Mouse (Mus musculus) hindbrain, embryonic 11.5 days (tissue): ENCODE measurements around the gene Ier3. TPM values are rescaled to one million over a fixed set of nuclear protein-coding genes. Genes with fewer than 3 reads are reported as not detected.
A peak's percentile ranks its signal among the peaks of the same experiment; 100 is the strongest.
"Not testable (repeated sequence)": the region's sequence is repeated elsewhere in the genome, so short reads cannot be mapped to it uniquely, and the experiment has no call there.

Experiments used
- ATAC-seq: fragments of 200-750 bp; cut with Nextera tagmentation; 2 replicates; pipeline ENCODE4 v1.8.0; 2017; ENCODE audit warnings: mild to moderate bottlenecking, moderate TSS enrichment, moderate library complexity; ENCODE audit not compliant: low FRiP score
- DNase-seq: peaks from one replicate; pipeline ENCODE4 v3.0.0-alpha.2; 2015; ENCODE audit warnings: low spot score
- H3K27ac ChIP-seq: fragments of 300-500 bp; sonication (generic); 2 replicates; pipeline ENCODE4 v1.5.1; 2014; ENCODE audit warnings: mild to moderate bottlenecking, low read depth, low read length
- H3K27me3 ChIP-seq: fragments of 300-500 bp; sonication (generic); 2 replicates; pipeline ENCODE4 v1.6.1; 2014; ENCODE audit warnings: mild to moderate bottlenecking, low read length, moderate library complexity, mixed read lengths; ENCODE audit not compliant: control insufficient read depth, insufficient read depth
- H3K36me3 ChIP-seq: fragments of 300-500 bp; sonication (generic); 2 replicates; pipeline ENCODE4 v1.6.1; 2014; ENCODE audit warnings: mild to moderate bottlenecking, low read length, moderate library complexity, mixed read lengths; ENCODE audit not compliant: control insufficient read depth, insufficient read depth
- H3K4me1 ChIP-seq: fragments of 300-500 bp; sonication (generic); replicated peaks from 2 replicates; pipeline ENCODE4 v1.6.1; 2014; ENCODE audit warnings: low read length, mixed read lengths; ENCODE audit not compliant: control insufficient read depth, insufficient read depth
- H3K4me2 ChIP-seq: fragments of 300-500 bp; sonication (generic); replicated peaks from 2 replicates; pipeline ENCODE4 v1.6.1; 2014; ENCODE audit warnings: mild to moderate bottlenecking, low read depth, low read length
- H3K4me3 ChIP-seq: fragments of 300-500 bp; sonication (generic); 2 replicates; pipeline ENCODE4 v1.5.1; 2014; ENCODE audit warnings: low read depth, low read length
- H3K9ac ChIP-seq: fragments of 300-500 bp; sonication (generic); 2 replicates; pipeline ENCODE4 v1.6.1; 2014; ENCODE audit warnings: low read depth, low read length
- H3K9me3 ChIP-seq: fragments of 300-500 bp; sonication (generic); 2 replicates; pipeline ENCODE4 v1.6.1; 2016; ENCODE audit warnings: low read length; ENCODE audit not compliant: control insufficient read depth
- WGBS: fragments of 180-500 bp; shearing (Covaris S2); extraction: QIAGEN DNeasy Blood & Tissue Kit; methylation state at CpG from one replicate; pipeline ENCODE4 v1.1.7; 2014; 5-methylcytosine and 5-hydroxymethylcytosine counted together
- polyA plus RNA-seq: library from polyadenylated mRNA; unstranded; fragments of >200 nt; fragmentation: Nextera tagmentation; extraction: Ambion mirVana; gene quantifications from 2 replicates; pipeline ENCODE4 v1.2.1, GENCODE M21; 2014

The Ier3 gene
- polyA plus RNA-seq, 1 experiment from 2014 or later = 3.6 TPM

DNA sequence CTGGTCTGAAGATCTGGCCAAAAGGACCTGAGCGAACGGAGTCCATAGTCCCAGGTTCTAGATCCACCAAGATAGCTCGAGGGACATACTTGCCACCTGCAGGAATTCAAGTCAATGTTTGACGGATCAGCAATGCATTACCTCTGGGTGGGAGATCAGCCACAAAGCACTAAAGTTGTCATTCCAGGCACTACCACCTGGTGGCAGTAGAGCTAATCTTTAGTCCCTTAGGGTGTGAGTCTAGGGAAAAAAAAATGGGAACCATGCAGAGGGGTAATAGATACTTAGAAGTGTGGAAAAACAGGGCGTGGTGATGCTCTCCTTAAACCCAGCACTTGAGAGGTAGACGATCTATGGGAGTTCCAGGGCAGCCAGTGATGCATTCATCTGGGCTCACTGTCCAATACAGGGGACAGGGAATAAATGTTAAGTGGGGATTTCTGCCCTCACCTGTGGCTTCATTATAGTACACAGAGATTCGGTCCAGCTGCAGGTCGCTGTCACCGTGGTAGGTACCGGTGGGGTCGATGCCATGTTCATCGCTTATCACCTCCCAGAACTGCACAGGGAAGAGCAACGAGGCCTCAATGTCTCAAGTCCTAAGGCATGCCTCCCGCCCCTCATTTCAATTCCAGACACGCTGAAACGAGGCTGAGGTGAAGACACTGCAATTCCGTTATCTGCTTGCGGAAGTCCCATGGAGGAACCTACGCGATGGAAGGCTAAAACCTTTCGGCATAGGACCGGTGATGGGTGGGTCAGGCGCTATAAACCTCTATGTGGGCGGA, 14.9 kb downstream of the Ier3 start:
- H3K4me3 ChIP-seq = peak overlapping the region; percentile 77
- peak; percentile 94 for DNase-seq
- WGBS = 9% methylated on average over 24 of the region's 24 CpGs
- H3K4me1 ChIP-seq = peaks cover 13% of the 10 kb centered on the region
- H3K9ac ChIP-seq = peak overlapping the region; percentile 97
- H3K9me3 ChIP-seq = no peaks in the 10 kb centered on the region
- H3K36me3 ChIP-seq = peaks cover 27% of the 10 kb centered on the region
- peak overlapping the region; percentile 97 for H3K27ac ChIP-seq
- H3K4me2 ChIP-seq = peak overlapping the region; percentile 68
- H3K27me3 ChIP-seq = no peaks in the 10 kb centered on the region
- ATAC-seq = no peak

DNA sequence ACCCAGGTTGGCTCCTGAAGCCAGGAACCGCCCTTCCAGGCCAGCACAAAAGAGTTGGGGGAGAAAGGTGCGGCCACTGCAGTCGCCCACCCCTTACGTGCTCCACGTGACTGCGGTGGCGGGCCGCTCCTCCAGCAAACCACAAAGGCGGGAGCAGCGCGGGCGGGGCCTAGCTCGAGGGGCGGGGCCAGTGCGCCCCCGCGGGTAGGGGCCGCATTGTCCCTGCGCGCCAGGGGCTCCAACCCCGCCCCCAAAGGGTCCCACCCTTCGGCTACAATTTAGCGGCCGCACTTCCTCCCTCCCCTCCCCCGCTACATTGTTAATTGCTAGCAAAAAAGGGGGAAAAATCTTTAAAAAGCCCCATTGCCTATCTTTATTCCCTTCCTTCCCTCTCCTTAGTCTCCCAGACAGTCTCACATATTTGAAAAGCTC, 15.5 kb downstream of the Ier3 start:
- 0% methylated on average over 24 of the region's 25 CpGs for WGBS
- ATAC-seq = peak; percentile 55

DNA sequence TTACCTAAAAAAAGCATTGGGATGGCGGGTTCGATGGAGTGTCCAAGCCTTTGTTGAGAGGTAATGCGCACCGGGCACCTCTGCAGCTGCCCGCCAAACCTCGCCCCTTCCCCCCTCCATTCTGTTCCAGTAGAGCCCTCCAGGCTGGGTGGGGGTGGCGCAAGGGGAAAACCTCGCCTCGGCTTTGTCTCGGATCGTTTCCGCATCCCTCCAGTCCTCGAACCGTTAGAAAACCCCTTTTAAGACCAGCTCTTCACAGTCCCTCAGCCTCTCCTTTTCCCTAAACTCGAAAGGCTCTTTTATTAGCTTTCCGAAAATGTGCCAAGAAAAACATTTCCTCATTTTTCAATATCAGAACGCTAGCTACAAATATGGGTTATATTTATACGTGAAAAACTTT, 16.0 kb downstream of the Ier3 start:
- H3K4me3 ChIP-seq = peak overlapping the region; percentile 77
- peak overlapping the region; percentile 97 for H3K9ac ChIP-seq
- peaks cover 27% of the 10 kb centered on the region for H3K36me3 ChIP-seq
- no peaks in the 10 kb centered on the region for H3K9me3 ChIP-seq
- peaks cover 16% of the 10 kb centered on the region for H3K4me1 ChIP-seq
- H3K27me3 ChIP-seq = no peaks in the 10 kb centered on the region
- under 1% methylated on average over 18 of the region's 18 CpGs for WGBS
- DNase-seq (peak; percentile 79), ATAC-seq (peak; percentile 5; the same call in 1 of the 2 replicates)
- peak overlapping the region; percentile 97 for H3K27ac ChIP-seq
- no peak overlapping the region for H3K4me2 ChIP-seq

More for the DNA sequence above, 15.5 kb downstream of the Ier3 start:
- H3K4me3 ChIP-seq = peak overlapping the region; percentile 77
- peak overlapping the region; percentile 97 for H3K27ac ChIP-seq
- peak; percentile 94 for DNase-seq
- H3K36me3 ChIP-seq = peaks cover 27% of the 10 kb centered on the region
- H3K27me3 ChIP-seq = no peaks in the 10 kb centered on the region
- peak overlapping the region; percentile 68 for H3K4me2 ChIP-seq
- H3K9ac ChIP-seq = peak overlapping the region; percentile 97
- H3K9me3 ChIP-seq = no peaks in the 10 kb centered on the region
- H3K4me1 ChIP-seq = peaks cover 15% of the 10 kb centered on the region

DNA sequence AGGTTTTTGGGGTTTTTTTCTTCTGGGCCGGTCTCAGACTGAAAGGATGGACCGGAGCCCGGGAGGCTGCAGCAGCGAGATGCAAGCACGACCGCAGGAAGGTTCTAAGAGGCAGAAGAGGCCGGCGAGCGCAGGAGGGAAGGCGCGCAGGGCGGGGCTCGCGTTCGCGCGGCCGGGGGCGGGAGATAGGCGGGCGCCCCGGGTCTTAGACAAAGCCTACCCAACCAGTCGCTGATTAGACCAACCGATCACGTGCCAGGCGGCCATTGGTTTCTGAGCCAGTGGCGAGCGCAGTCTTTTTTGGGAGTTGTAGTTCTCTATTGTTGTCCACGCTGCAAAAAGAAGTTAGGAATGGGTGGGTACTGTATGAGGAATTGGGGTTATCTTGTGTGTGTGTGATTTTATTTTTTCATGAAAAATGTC, 16.6 kb downstream of the Ier3 start, which contains the start of gene Tubb5:
TSS of gene Tubb5 (minus strand) at position 185 of the 423 bp plus-strand sequence.
- H3K27ac ChIP-seq = peak within 1 kb of the TSS; percentile 97
- H3K4me2 ChIP-seq = peak within 1 kb of the TSS; percentile 39
- peaks cover 16% of the 10 kb centered on the region for H3K4me1 ChIP-seq
- peak within 1 kb of the TSS; percentile 97 for H3K9ac ChIP-seq
- H3K27me3 ChIP-seq = no peaks in the 10 kb centered on the region
- DNase-seq (peak; percentile 96), ATAC-seq (peak; percentile 72)
- peak within 1 kb of the TSS; percentile 77 for H3K4me3 ChIP-seq
- H3K9me3 ChIP-seq = no peaks in the 10 kb centered on the region
- peaks cover 26% of the 10 kb centered on the region for H3K36me3 ChIP-seq
- under 1% methylated on average over 29 of the region's 29 CpGs for WGBS

DNA sequence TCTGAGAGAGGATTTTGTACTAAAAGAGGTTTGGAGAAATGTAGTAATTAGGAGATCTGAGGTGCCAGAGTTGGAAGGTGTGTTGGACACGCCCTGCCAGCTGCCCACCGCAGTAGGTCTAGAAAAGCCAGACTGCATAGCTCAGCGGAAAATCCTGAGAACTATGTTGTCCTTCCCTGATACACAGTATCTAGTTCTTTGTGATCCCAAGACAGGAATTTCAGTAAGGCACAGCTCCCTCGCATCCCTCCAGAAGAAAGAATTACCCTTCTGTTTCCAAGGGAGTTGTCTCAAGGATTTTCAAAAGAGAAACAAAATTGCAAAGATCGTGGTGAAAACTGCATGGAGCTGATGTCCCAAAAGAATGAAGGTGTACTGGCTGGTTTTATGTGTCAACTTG, 17.1 kb downstream of the Ier3 start:
- Histone ChIP-seq H3K27ac (peak overlapping the region; percentile 18), H3K36me3 (peaks cover 22% of the 10 kb centered on the region), H3K27me3 (no peaks in the 10 kb centered on the region), H3K4me3 (peak overlapping the region; percentile 77), H3K4me1 (peaks cover 16% of the 10 kb centered on the region), H3K4me2 (peak overlapping the region; percentile 39), H3K9ac (peak overlapping the region; percentile 40), H3K9me3 (no peaks in the 10 kb centered on the region)
- DNase-seq = peak; percentile 63
- ATAC-seq = no peak
- 5% methylated on average over 5 of the region's 5 CpGs for WGBS

DNA sequence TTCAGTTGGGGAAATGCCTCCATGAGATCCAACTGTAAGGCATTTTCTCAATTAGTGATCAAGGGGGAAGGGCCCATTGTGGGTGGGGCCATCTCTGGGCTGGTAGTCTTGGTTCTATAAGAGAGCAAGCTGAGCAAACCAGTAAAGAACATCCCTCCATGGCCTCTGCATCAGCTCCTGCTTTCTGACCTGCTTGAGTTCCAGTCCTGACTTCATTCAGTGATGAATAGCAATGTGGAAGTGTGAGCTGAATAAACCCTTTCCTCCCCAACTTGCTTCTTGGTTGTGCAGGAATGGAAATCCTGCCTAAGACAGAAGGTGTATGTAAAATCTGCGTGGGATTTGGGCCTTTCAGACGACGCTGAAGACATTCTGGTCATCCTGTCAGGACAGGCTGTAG, 17.5 kb downstream of the Ier3 start:
- H3K27me3 ChIP-seq, H3K9me3 ChIP-seq, DNase-seq, ATAC-seq: not testable (repeated sequence)
- H3K4me3 ChIP-seq = peak overlapping the region; percentile 77
- peak overlapping the region; percentile 18 for H3K27ac ChIP-seq
- peak overlapping the region; percentile 40 for H3K9ac ChIP-seq
- 70% methylated on average over 3 of the region's 3 CpGs for WGBS
- peaks cover 20% of the 10 kb centered on the region for H3K36me3 ChIP-seq
- H3K4me2 ChIP-seq = peak overlapping the region; percentile 39
- peaks cover 16% of the 10 kb centered on the region for H3K4me1 ChIP-seq

DNA sequence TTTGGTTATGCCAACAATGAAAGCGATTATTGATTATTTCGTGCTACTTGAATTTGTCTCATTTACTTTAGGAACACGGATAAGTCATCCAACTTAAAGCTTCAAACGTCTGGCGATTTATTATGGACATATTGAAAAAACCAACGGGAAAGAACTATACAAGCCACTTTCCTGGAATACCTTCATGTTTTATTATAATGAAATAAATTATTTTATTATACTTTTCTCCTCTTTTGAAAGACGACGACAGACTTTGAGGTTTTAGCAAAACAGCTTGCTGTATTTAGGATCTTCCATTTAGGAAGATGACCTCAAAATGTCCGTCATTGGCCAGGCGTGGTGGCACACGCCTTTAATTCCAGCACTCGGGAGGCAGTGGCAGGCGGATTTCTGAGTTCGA, 19.1 kb downstream of the Ier3 start:
- peaks cover 7% of the 10 kb centered on the region for H3K4me1 ChIP-seq
- no peaks in the 10 kb centered on the region for H3K27me3 ChIP-seq
- H3K9me3 ChIP-seq = no peaks in the 10 kb centered on the region
- WGBS = 56% methylated on average over 14 of the region's 14 CpGs
- ATAC-seq (no peak), DNase-seq (no peak)
- peak overlapping the region; percentile 8; the same call in 1 of the 2 replicates for H3K4me2 ChIP-seq
- H3K4me3 ChIP-seq = peak overlapping the region; percentile 63
- H3K27ac ChIP-seq = no peak overlapping the region
- peaks cover 11% of the 10 kb centered on the region for H3K36me3 ChIP-seq
- H3K9ac ChIP-seq = 0 out of 2 replicates have a peak overlapping the region, but pooled peaks have one; percentile 5

DNA sequence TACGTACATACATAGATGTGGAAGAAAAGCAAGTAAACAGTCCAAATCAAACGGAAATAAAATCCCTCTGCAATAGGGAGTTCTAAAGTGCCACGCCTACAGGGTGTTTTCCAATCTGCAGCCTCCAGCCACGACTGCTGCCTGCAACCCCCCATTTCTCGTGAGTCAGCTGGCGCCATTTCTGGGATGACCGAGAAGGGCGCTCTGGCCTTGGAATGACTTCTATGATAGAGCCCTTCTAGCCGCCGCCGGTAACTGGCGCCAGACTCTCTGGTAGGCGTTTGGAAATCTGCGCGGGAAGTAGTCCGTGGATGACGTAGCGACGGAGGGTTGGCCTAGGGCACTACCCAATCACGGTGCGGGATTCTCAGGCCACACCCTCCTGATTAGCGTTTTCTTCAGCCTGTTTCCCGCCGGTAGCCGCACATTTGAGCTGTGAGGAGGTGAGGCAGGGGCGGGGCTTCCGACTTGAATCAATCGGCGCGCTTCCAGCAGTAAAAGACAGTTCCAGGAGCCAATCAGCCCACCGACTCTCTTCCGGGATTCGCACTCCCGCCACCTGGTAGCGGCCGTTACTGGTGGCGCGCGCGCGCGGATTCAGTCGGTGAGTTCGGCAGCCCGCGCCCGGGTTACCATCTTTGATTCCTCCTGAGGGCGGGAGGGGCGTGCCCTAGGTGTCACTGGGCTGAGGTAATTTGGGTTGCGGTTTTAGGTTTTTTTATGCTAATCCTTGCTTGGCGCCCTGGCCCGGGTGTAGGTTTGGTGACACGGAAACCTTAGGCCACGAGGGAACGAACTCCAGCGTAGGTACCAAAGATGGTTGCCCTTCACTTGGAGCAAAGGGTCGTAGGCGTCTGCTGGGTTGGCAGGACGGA, 19.8 kb downstream of the Ier3 start, which contains the start of gene Mdc1:
TSS of gene Mdc1 (plus strand) at position 440 of the 875 bp plus-strand sequence.
- WGBS = under 1% methylated on average over 59 of the region's 59 CpGs
- 0 out of 2 replicates have a peak, but pooled peaks cover 3% of the 10 kb centered on the region for H3K4me1 ChIP-seq
- H3K9me3 ChIP-seq = no peaks in the 10 kb centered on the region
- peak within 1 kb of the TSS; percentile 51 for H3K4me2 ChIP-seq
- no peaks in the 10 kb centered on the region for H3K27me3 ChIP-seq
- H3K9ac ChIP-seq = peak within 1 kb of the TSS; percentile 64
- peak within 1 kb of the TSS; percentile 63 for H3K4me3 ChIP-seq
- peaks cover 11% of the 10 kb centered on the region for H3K36me3 ChIP-seq
- DNase-seq = peak; percentile 99
- ATAC-seq = peak; percentile 92
- H3K27ac ChIP-seq = peak within 1 kb of the TSS; percentile 67; the same call in 1 of the 2 replicates
